Mouse (Mus musculus) adrenal gland, adult 18-20 months (tissue): Measurements from ENCODE around the gene Pla2g2e. TPM values are rescaled to one million over a fixed set of nuclear protein-coding genes. Genes with fewer than 3 reads are reported as not detected.
"Not testable (repeated sequence)": the region's sequence is repeated elsewhere in the genome, so short reads cannot be mapped to it uniquely, and the experiment has no call there.

Experiments
- DNase-seq, 2 experiments: peaks; one replicate each; pipeline ENCODE4 v3.0.0; 2021 to 2022; ENCODE audit warnings: low spot score in 2 of 2
- long read RNA-seq, 2 experiments: library from polyadenylated mRNA; stranded (forward); transcript quantifications; one replicate each; pipeline ENCODE4 v2.0.0; 2021
- total RNA-seq, 2 experiments: library from RNA; stranded (reverse); gene quantifications; 1 replicate in 1 of 2; 2 replicates in 1 of 2; pipeline ENCODE4 v1.2.3; 2021

Pla2g2e gene
- 1 to 10 TPM; 1.6 to 3.1 TPM for total RNA-seq
- long read RNA-seq, experiment 1, result 0 reads
- long read RNA-seq, experiment 2, result 0 reads

- DNase-seq, result no peak
Observed at GRCm38 (mm10) chr4:138877731-138878130, at the start of gene Pla2g2e. TSS of gene Pla2g2e (plus strand) at chr4:138877942.

- no peak for DNase-seq
Observed at GRCm38 (mm10) chr4:138839806-138840205, 37.9 kb upstream of the Pla2g2e start.

GRCm38 (mm10) chr4:138840726-138841125 is 37.0 kb upstream of the Pla2g2e start:
- no peak for DNase-seq

- DNase-seq, result no peak
Observed at GRCm38 (mm10) chr4:138841386-138841785, 36.4 kb upstream of the Pla2g2e start.

- DNase-seq, result peak; percentile 77 to 78
Observed at GRCm38 (mm10) chr4:138851463-138851862, 26.3 kb upstream of the Pla2g2e start.

- no peak for DNase-seq
Observed at GRCm38 (mm10) chr4:138852961-138853360, 24.8 kb upstream of the Pla2g2e start.

GRCm38 (mm10) chr4:138855092-138855632 is 22.6 kb upstream of the Pla2g2e start:
- DNase-seq, result no peak

GRCm38 (mm10) chr4:138856491-138856890 is 21.3 kb upstream of the Pla2g2e start:
- peak; percentile 32 to 50 for DNase-seq

GRCm38 (mm10) chr4:138857576-138857975 is 20.2 kb upstream of the Pla2g2e start:
- no peak for DNase-seq

- DNase-seq, result no peak
Observed at GRCm38 (mm10) chr4:138858446-138858845, 19.3 kb upstream of the Pla2g2e start.

- DNase-seq, result no peak
Observed at GRCm38 (mm10) chr4:138859245-138859644, 18.5 kb upstream of the Pla2g2e start.

GRCm38 (mm10) chr4:138859728-138860127 is 18.0 kb upstream of the Pla2g2e start:
- DNase-seq, result peak; percentile 62 to 63

GRCm38 (mm10) chr4:138863344-138863998 is 14.3 kb upstream of the Pla2g2e start, which contains the start of gene Pla2g5:
TSS of gene Pla2g5 (minus strand) at chr4:138863482.
- DNase-seq, result no peak

- DNase-seq, result no peak
Observed at GRCm38 (mm10) chr4:138865092-138865491, 12.7 kb upstream of the Pla2g2e start.

- DNase-seq, result no peak
Observed at GRCm38 (mm10) chr4:138865991-138866390, 11.8 kb upstream of the Pla2g2e start.

GRCm38 (mm10) chr4:138866413-138866812 is 11.3 kb upstream of the Pla2g2e start:
- DNase-seq, result peak; percentile 72 to 79

GRCm38 (mm10) chr4:138868666-138869065 is 9.1 kb upstream of the Pla2g2e start:
- DNase-seq, result no peak

- no peak for DNase-seq
Observed at GRCm38 (mm10) chr4:138873864-138874263, 3.9 kb upstream of the Pla2g2e start, which contains the start of gene Gm13030. TSS of gene Gm13030 (minus strand) at chr4:138873964.

GRCm38 (mm10) chr4:138875275-138875674 is 2.5 kb upstream of the Pla2g2e start:
- DNase-seq, result not testable (repeated sequence)

- no peak for DNase-seq
Observed at GRCm38 (mm10) chr4:138875986-138876385, 1.8 kb upstream of the Pla2g2e start.

GRCm38 (mm10) chr4:138878783-138879182 is 1.0 kb downstream of the Pla2g2e start:
- no peak for DNase-seq

- no peak for DNase-seq
Observed at GRCm38 (mm10) chr4:138879808-138880207, 2.1 kb downstream of the Pla2g2e start.
